Mouse (Mus musculus) neural tube, embryonic 11.5 days (tissue): ENCODE data around the gene Abi1. TPM values are rescaled to one million over a fixed set of nuclear protein-coding genes. Genes with fewer than 3 reads are reported as not detected.
A peak's percentile ranks its signal among the peaks of the same experiment; 100 is the strongest.
"Not testable (repeated sequence)": the region's sequence is repeated elsewhere in the genome, so short reads cannot be mapped to it uniquely, and the experiment has no call there.

Source experiments
- ATAC-seq: fragments of 200-750 bp; cut with Nextera tagmentation; 2 replicates; pipeline ENCODE4 v1.8.0; 2017; ENCODE audit warnings: moderate number of reproducible peaks, mild to moderate bottlenecking, moderate TSS enrichment, moderate library complexity; ENCODE audit not compliant: insufficient read depth, low FRiP score, low TSS enrichment
- DNase-seq: peaks from one replicate; pipeline ENCODE4 v3.0.0-alpha.2; 2015; ENCODE audit warnings: low spot score
- H3K27ac ChIP-seq: fragments of 300-500 bp; sonication (generic); 2 replicates; pipeline ENCODE4 v1.5.1; 2014; ENCODE audit warnings: low read depth, mild to moderate bottlenecking, low read length
- H3K27me3 ChIP-seq: fragments of 300-500 bp; sonication (generic); 2 replicates; pipeline ENCODE4 v1.6.1; 2014; ENCODE audit warnings: mild to moderate bottlenecking, low read length, mixed read lengths; ENCODE audit not compliant: control insufficient read depth, insufficient read depth
- H3K36me3 ChIP-seq: fragments of 300-500 bp; sonication (generic); 2 replicates; pipeline ENCODE4 v1.6.1; 2014; ENCODE audit warnings: mild to moderate bottlenecking, low read length, moderate library complexity, mixed read lengths; ENCODE audit not compliant: control insufficient read depth, insufficient read depth
- H3K4me1 ChIP-seq: fragments of 300-500 bp; sonication (generic); 2 replicates; pipeline ENCODE4 v1.6.1; 2014; ENCODE audit warnings: low read length, mixed read lengths; ENCODE audit not compliant: control insufficient read depth, insufficient read depth
- H3K4me2 ChIP-seq: fragments of 300-500 bp; sonication (generic); 2 replicates; pipeline ENCODE4 v1.6.1; 2014; ENCODE audit warnings: low read depth, mild to moderate bottlenecking, moderate library complexity
- H3K4me3 ChIP-seq: fragments of 300-500 bp; sonication (generic); 2 replicates; pipeline ENCODE4 v1.5.1; 2014; ENCODE audit warnings: low read depth, low read length
- H3K9ac ChIP-seq: fragments of 300-500 bp; sonication (generic); 2 replicates; pipeline ENCODE4 v1.6.1; 2014; ENCODE audit warnings: mild to moderate bottlenecking, low read length
- H3K9me3 ChIP-seq: fragments of 300-500 bp; sonication (generic); 2 replicates; pipeline ENCODE4 v1.6.1; 2016; ENCODE audit warnings: low read length; ENCODE audit not compliant: control insufficient read depth
- WGBS: fragments of 180-500 bp; shearing (Covaris S2); extraction: QIAGEN DNeasy Blood & Tissue Kit; methylation state at CpG from one replicate; pipeline ENCODE4 v1.1.7; 2014; 5-methylcytosine and 5-hydroxymethylcytosine counted together
- polyA plus RNA-seq: library from polyadenylated mRNA; unstranded; fragments of >200 nt; fragmentation: Nextera tagmentation; extraction: Ambion mirVana; gene quantifications from 2 replicates; pipeline ENCODE4 v1.2.1, GENCODE M21; 2014

The Abi1 gene
- polyA plus RNA-seq, 1 experiment from 2014 or later, result 48.1 TPM

DNA sequence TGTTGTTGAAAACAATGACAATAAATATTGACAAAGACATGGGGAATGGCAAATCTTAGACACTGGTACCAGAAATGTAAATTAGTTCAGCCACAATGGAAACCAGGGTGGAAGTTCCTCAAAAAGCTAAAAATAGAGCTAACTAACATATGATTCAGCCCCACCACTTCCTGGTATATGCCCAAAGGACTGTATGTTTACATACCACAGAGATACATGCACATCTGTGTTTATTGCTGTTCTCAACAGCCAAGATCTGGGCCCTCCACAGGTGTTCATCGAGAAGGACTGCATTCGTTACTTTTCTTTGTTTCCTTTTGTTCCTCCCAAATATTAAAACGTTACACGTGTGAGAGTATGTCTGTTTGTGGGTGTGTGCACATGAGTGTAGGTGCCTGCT lies 1.4 kb upstream of the Abi1 start:
- WGBS, result 87% methylated on average over 4 of the region's 4 CpGs

DNA sequence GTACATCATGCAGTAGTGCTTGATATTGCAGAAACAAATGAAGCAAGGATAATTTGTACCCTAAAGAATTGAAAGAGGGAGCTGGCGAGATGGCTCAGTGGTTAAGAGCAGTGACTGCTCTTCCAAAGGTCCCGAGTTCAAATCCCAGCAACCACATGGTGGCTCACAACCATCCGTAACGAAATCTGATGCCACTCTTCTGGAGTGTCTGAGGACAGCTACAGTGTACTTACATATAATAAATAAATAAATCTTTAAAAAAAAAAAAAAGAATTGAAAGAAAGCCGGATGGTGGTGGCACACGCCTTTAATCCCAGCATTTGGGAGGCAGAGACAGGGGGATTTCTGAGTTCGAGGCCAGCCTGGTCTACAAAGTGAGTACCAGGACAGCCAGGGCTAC lies 649 bp upstream of the Abi1 start:
- not testable (repeated sequence) for H3K27me3 ChIP-seq, ATAC-seq, H3K9ac ChIP-seq, H3K4me3 ChIP-seq, H3K27ac ChIP-seq, H3K36me3 ChIP-seq, H3K4me2 ChIP-seq, H3K4me1 ChIP-seq, H3K9me3 ChIP-seq, DNase-seq
- WGBS, result 91% methylated on average over 7 of the region's 7 CpGs

More for the DNA sequence above, 1.4 kb upstream of the Abi1 start:
- Histone ChIP-seq H3K9ac (no peak overlapping the region), H3K4me1 (0 out of 2 replicates have a peak, but pooled peaks cover 2% of the 10 kb centered on the region), H3K36me3 (no peaks in the 10 kb centered on the region), H3K27ac (no peak overlapping the region), H3K27me3 (no peaks in the 10 kb centered on the region), H3K9me3 (no peaks in the 10 kb centered on the region), H3K4me3 (no peak overlapping the region), H3K4me2 (no peak overlapping the region)
- DNase-seq, result no peak
- no peak for ATAC-seq

- peak overlapping the region; percentile 94 for H3K4me3 ChIP-seq
- 2% methylated on average over 56 of the region's 59 CpGs for WGBS
- peak overlapping the region; percentile 82 for H3K4me2 ChIP-seq
- H3K27me3 ChIP-seq, result no peaks in the 10 kb centered on the region
- peak overlapping the region; percentile 94 for H3K27ac ChIP-seq
- no peaks in the 10 kb centered on the region for H3K36me3 ChIP-seq
- peak overlapping the region; percentile 96 for H3K9ac ChIP-seq
- peak; percentile 85 for ATAC-seq
- DNase-seq, result no peak
- no peaks in the 10 kb centered on the region for H3K9me3 ChIP-seq
- 0 out of 2 replicates have a peak, but pooled peaks cover 2% of the 10 kb centered on the region for H3K4me1 ChIP-seq
Observed at GRCm38 (mm10) chr2:23039082-23040000, 700 bp downstream of the Abi1 start.

GRCm38 (mm10) chr2:23035467-23035866 lies 4.6 kb downstream of the Abi1 start:
- H3K4me2 ChIP-seq, result no peak overlapping the region
- DNase-seq (no peak), ATAC-seq (no peak)
- H3K4me3 ChIP-seq, result no peak overlapping the region
- no peaks in the 10 kb centered on the region for H3K27me3 ChIP-seq
- no peak overlapping the region for H3K27ac ChIP-seq
- 0 out of 2 replicates have a peak, but pooled peaks cover 2% of the 10 kb centered on the region for H3K4me1 ChIP-seq
- 100% methylated on average over 1 of the region's 1 CpGs for WGBS
- H3K9ac ChIP-seq, result no peak overlapping the region
- H3K9me3 ChIP-seq, result no peaks in the 10 kb centered on the region
- H3K36me3 ChIP-seq, result no peaks in the 10 kb centered on the region

DNA sequence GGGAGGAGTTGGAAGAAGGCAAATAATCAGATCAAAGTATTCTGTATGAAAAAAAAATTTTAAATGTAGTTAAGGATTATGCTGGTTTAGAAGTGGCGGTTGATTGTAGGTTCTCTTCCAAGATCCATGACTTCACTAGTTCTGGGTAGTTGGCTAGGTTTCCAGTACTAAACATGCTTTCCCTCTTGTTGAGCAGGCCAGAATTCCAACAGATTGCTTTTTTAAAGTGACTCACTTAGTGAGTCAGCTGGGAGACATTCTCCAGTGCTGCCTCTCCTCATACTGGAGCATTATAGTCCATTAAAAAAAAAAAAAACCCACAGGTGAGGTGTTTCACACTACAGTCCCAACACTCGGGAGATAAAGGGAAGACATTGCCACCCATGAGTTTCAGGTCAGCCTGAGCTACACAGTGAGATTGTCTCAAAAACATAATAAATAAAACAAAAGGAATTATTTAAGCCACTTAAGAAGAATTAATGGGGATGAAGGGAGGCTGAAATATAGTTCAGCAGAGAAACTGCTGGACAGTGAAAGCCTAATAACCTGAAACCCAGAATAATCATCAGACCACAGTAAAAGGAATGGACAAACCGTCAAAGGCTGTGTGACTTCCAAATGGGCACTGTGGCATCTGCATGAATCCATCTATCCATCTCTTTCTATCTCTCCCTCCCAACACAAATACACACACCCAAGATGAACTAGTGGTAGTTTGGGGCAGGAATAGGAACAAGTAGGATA lies 5.2 kb downstream of the Abi1 start:
- WGBS, result 87% methylated on average over 3 of the region's 3 CpGs
- H3K27ac ChIP-seq, result no peak overlapping the region
- no peak overlapping the region for H3K4me3 ChIP-seq
- no peak overlapping the region for H3K9ac ChIP-seq
- DNase-seq, result no peak
- H3K27me3 ChIP-seq, result no peaks in the 10 kb centered on the region
- no peaks in the 10 kb centered on the region for H3K9me3 ChIP-seq
- ATAC-seq, result no peak
- no peaks in the 10 kb centered on the region for H3K36me3 ChIP-seq
- H3K4me2 ChIP-seq, result no peak overlapping the region
- 0 out of 2 replicates have a peak, but pooled peaks cover 2% of the 10 kb centered on the region for H3K4me1 ChIP-seq

- no peak overlapping the region for H3K4me3 ChIP-seq
- no peak overlapping the region for H3K9ac ChIP-seq
- ATAC-seq, result no peak
- no peaks in the 10 kb centered on the region for H3K27me3 ChIP-seq
- H3K4me2 ChIP-seq, result no peak overlapping the region
- DNase-seq, result no peak
- no peaks in the 10 kb centered on the region for H3K4me1 ChIP-seq
- H3K9me3 ChIP-seq, result no peaks in the 10 kb centered on the region
- over 99% methylated on average over 4 of the region's 4 CpGs for WGBS
- no peaks in the 10 kb centered on the region; the same call in 1 of the 2 replicates for H3K36me3 ChIP-seq
- no peak overlapping the region for H3K27ac ChIP-seq
Observed at GRCm38 (mm10) chr2:23030631-23031030, 9.4 kb downstream of the Abi1 start.

DNA sequence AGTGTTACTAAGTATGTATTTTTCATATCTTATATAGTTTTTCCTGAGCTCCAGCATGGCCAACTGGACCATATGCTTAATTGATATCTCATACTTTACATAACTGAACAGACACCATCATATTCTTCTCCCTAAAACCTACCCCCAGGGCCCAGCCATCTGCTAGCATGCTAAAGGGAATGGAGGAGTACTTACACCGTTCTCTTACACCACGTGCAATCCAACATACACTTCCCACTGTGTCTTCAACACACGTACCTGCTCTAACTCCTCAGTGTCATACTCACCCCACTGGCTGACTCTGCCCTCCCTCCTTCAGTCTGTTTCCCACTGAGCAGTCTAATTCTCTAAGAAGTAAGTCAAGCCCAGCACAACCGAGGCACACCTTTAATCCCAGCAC lies 11.2 kb downstream of the Abi1 start:
- DNase-seq (no peak), ATAC-seq (no peak)
- H3K9me3 ChIP-seq, result no peaks in the 10 kb centered on the region
- H3K36me3 ChIP-seq, result no peaks in the 10 kb centered on the region; the same call in 1 of the 2 replicates
- no peak overlapping the region for H3K27ac ChIP-seq
- H3K4me2 ChIP-seq, result no peak overlapping the region
- no peak overlapping the region for H3K9ac ChIP-seq
- no peak overlapping the region for H3K4me3 ChIP-seq
- no peaks in the 10 kb centered on the region for H3K4me1 ChIP-seq
- H3K27me3 ChIP-seq, result no peaks in the 10 kb centered on the region
- 84% methylated on average over 4 of the region's 4 CpGs for WGBS

- Histone ChIP-seq H3K4me1 (no peaks in the 10 kb centered on the region), H3K27me3 (no peaks in the 10 kb centered on the region), H3K36me3 (no peaks in the 10 kb centered on the region; the same call in 1 of the 2 replicates), H3K4me3 (no peak overlapping the region), H3K27ac (no peak overlapping the region), H3K9me3 (no peaks in the 10 kb centered on the region), H3K9ac (no peak overlapping the region), H3K4me2 (no peak overlapping the region)
- DNase-seq (no peak), ATAC-seq (no peak)
- 90% methylated on average over 1 of the region's 1 CpGs for WGBS
Observed at GRCm38 (mm10) chr2:23026379-23026778, 13.7 kb downstream of the Abi1 start.
